In genomic region chr7:49766166-49766565, GRCm38 (mm10) we compare ENCODE assay signal across 22 mouse cellular contexts.
"Had no signal": no experiment of that assay in that cellular context is flagged by ENCODE, and none has a peak within 500 bp of the region (broad histone marks: within the 10 kb centered on the region; RNA-seq: fewer than 3 reads in every experiment).

No protein-coding gene starts in this region.

- H3K27ac ChIP-seq: kidney, embryonic 15.5 days; left cerebral cortex, adult 2 months; lung, embryonic 15.5 days; midbrain, embryonic 10.5 days; midbrain, embryonic 13.5 days; neural tube, embryonic 13.5 days; stomach, embryonic 15.5 days had no signal

- H3K36me3 ChIP-seq: kidney, embryonic 15.5 days; lung, embryonic 15.5 days; midbrain, embryonic 10.5 days; midbrain, embryonic 13.5 days; neural tube, embryonic 13.5 days; stomach, embryonic 15.5 days had no signal

- H3K4me3 ChIP-seq: kidney, embryonic 15.5 days; left cerebral cortex, adult 2 months; liver, embryonic 12.5 days; liver, embryonic 15.5 days; lung, embryonic 15.5 days; megakaryocyte, embryonic 14.5 days; midbrain, embryonic 10.5 days; midbrain, embryonic 13.5 days; myocyte; neural tube, embryonic 13.5 days; stomach, embryonic 15.5 days had no signal

- H3K4me1 ChIP-seq: kidney, embryonic 15.5 days; lung, embryonic 15.5 days; neural tube, embryonic 13.5 days; stomach, embryonic 15.5 days had no signal

- H3K9me3 ChIP-seq: kidney, embryonic 15.5 days; liver, embryonic 12.5 days; liver, embryonic 15.5 days; lung, embryonic 15.5 days; megakaryocyte, embryonic 14.5 days; midbrain, embryonic 10.5 days; midbrain, embryonic 13.5 days; neural tube, embryonic 13.5 days; stomach, embryonic 15.5 days had no signal

- DNase-seq: kidney, postnatal 10 days; kidney, postnatal 36 days; layer of hippocampus, postnatal 36 days; lung, adult 18-20 months; lung, postnatal 10 days; lung, postnatal 36 days; retina, postnatal 1 day; right cerebral cortex, postnatal 25 days; spleen, adult 18-20 months; thymus, postnatal 25 days had no signal

- H3K4me2 ChIP-seq: kidney, embryonic 15.5 days; liver, embryonic 15.5 days; lung, embryonic 15.5 days; midbrain, embryonic 13.5 days; neural tube, embryonic 13.5 days; stomach, embryonic 15.5 days had no signal

- ATAC-seq: liver, embryonic 12.5 days; midbrain, embryonic 13.5 days; midbrain, embryonic 16.5 days had no signal

- H3K9ac ChIP-seq: kidney, embryonic 15.5 days; liver, embryonic 12.5 days; liver, embryonic 15.5 days; lung, embryonic 15.5 days; midbrain, embryonic 13.5 days; neural tube, embryonic 13.5 days; stomach, embryonic 15.5 days had no signal

- H3K27me3 ChIP-seq: kidney, embryonic 15.5 days; liver, embryonic 12.5 days; liver, embryonic 15.5 days; lung, embryonic 15.5 days; megakaryocyte, embryonic 14.5 days; stomach, embryonic 15.5 days had no signal
